24 mouse cellular contexts compared by ENCODE assay signal in the genomic region with DNA sequence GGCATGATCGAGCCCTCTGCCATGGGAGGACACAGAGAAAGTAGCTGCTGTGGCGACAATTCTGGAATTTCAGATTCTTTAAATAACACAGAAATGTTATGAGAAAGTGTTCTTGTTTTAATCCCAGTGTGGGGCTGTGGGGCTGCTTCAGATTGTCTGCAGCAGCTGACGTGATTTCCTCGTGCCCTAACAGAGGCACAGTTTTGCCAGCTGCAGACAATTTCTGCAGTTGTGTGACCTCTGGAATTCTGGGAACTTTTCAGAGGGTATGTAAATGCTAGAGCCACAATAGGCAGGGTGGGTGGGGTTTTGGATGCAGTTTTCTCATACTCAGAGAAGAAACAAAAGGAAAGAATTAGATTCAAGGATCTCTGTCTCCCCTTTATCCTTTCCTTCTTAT. TPM values are rescaled to one million over a fixed set of nuclear protein-coding genes. Genes with fewer than 3 reads are reported as not detected.
DNase-seq lines count a peak whose midpoint lies in the region; ATAC-seq and TF ChIP-seq lines count a peak whose summit lies in the region.
"Had no signal": no experiment of that assay in that cellular context is flagged by ENCODE, and none has a peak within 500 bp of the region (broad histone marks: within the 10 kb centered on the region; RNA-seq: fewer than 3 reads in every experiment).

No protein-coding gene starts in this region.

- intact Hi-C loops in gastrocnemius, adult 2 months (cut with DNase I), result loop anchor here (5.0 kb wide), 2 partner anchors 195 to 275 kb away; no protein-coding TSS in a partner anchor
- intact Hi-C loops in gastrocnemius, postnatal 14 days (cut with DNase I; ENCODE audit: low total_unique reads), result no loop called here

- H3K9ac ChIP-seq in embryonic facial prominence, embryonic 14.5 days (ENCODE audit: low read depth, low read length), result no peak overlapping the region
- H3K9ac ChIP-seq: forebrain, embryonic 12.5 days; forebrain, postnatal 0 days; heart, embryonic 13.5 days; hindbrain, embryonic 13.5 days had no signal

- H3K4me2 ChIP-seq in embryonic facial prominence, embryonic 14.5 days (ENCODE audit: low read depth, low read length), result no peak overlapping the region; the same call in 1 of the 2 replicates
- H3K4me2 ChIP-seq: forebrain, embryonic 12.5 days; heart, embryonic 13.5 days; hindbrain, embryonic 13.5 days had no signal

- no peak for ATAC-seq in embryonic facial prominence, embryonic 14.5 days (ENCODE audit: low read depth)
- ATAC-seq in CD4-positive, CD25-positive, alpha-beta regulatory T cell, adult 4 months, result no peak
- ATAC-seq: forebrain, postnatal 0 days; hindbrain, postnatal 0 days; Patski had no signal

- no peak overlapping the region for H3K4me3 ChIP-seq in gastrocnemius, adult 2 months
- no peak overlapping the region for H3K4me3 ChIP-seq in embryonic facial prominence, embryonic 10.5 days
- no peak overlapping the region for H3K4me3 ChIP-seq in embryonic facial prominence, embryonic 14.5 days (ENCODE audit: low read depth, low read length)
- H3K4me3 ChIP-seq: erythroblast, embryonic 14.5 days; forebrain, embryonic 12.5 days; heart, embryonic 13.5 days; hindbrain, embryonic 13.5 days had no signal

- 45% methylated on average over 4 of the region's 4 CpGs for whole genome bisulfite sequencing in embryonic facial prominence, embryonic 10.5 days
- WGBS in embryonic facial prominence, embryonic 14.5 days, result 29% methylated on average over 4 of the region's 4 CpGs

- no peak for DNase-seq in gastrocnemius, adult 2 months
- no peak for DNase-seq in gastrocnemius, postnatal 14 days
- peak; percentile 32 for DNase-seq in ES-CJ7 (ENCODE audit: low read depth, low spot score)
- no peak for DNase-seq in embryonic facial prominence, embryonic 10.5 days (ENCODE audit: low spot score)
- DNase-seq in embryonic facial prominence, embryonic 14.5 days (ENCODE audit: low spot score), result peak; percentile 84
- no peak for DNase-seq in adrenal gland, postnatal 36 days
- DNase-seq in heart, postnatal 4 days, result no peak
- DNase-seq: adrenal gland, adult 8-10 months; B cell, adult 2 months; cerebellum, adult 18-20 months; cerebellum, adult 9-11 months; cerebellum, postnatal 36 days; forebrain, postnatal 0 days; gastrocnemius, postnatal 36 days; heart, adult 11 months; heart, postnatal 36 days; kidney, adult 11 months had no signal

- peak overlapping the region; percentile 31; the same call in 1 of the 2 replicates for H3K27ac ChIP-seq in gastrocnemius, adult 2 months
- H3K27ac ChIP-seq in embryonic facial prominence, embryonic 10.5 days (replicated peaks), result peak overlapping the region; percentile 63; the same call in 1 of the 2 replicates
- H3K27ac ChIP-seq in embryonic facial prominence, embryonic 14.5 days (replicated peaks; ENCODE audit: low read depth, low read length), result no peak overlapping the region; the same call in 1 of the 2 replicates
- H3K27ac ChIP-seq: forebrain, embryonic 12.5 days; heart, embryonic 13.5 days; hindbrain, embryonic 13.5 days; hindbrain, postnatal 0 days had no signal

- H3K36me3 ChIP-seq in embryonic facial prominence, embryonic 10.5 days (replicated peaks), result no peaks in the 10 kb centered on the region
- H3K36me3 ChIP-seq in embryonic facial prominence, embryonic 14.5 days (ENCODE audit: control insufficient read depth, insufficient read depth, low read length), result no peaks in the 10 kb centered on the region
- H3K36me3 ChIP-seq: forebrain, embryonic 12.5 days; heart, embryonic 13.5 days; hindbrain, embryonic 13.5 days had no signal

- H3K9me3 ChIP-seq in embryonic facial prominence, embryonic 10.5 days, result no peaks in the 10 kb centered on the region
- no peaks in the 10 kb centered on the region for H3K9me3 ChIP-seq in embryonic facial prominence, embryonic 14.5 days (ENCODE audit: control insufficient read depth, low read length)
- H3K9me3 ChIP-seq: forebrain, embryonic 12.5 days; heart, embryonic 13.5 days; hindbrain, embryonic 13.5 days had no signal

- H3K4me1 ChIP-seq in embryonic facial prominence, embryonic 10.5 days, result peaks cover 71% of the 10 kb centered on the region
- peaks cover 33% of the 10 kb centered on the region for H3K4me1 ChIP-seq in embryonic facial prominence, embryonic 14.5 days (ENCODE audit: control insufficient read depth, insufficient read depth, low read length)

- no peak for TF ChIP-seq CTCF in gastrocnemius, adult 2 months (IDR thresholded peaks at IDR 0.05)

- H3K27me3 ChIP-seq in embryonic facial prominence, embryonic 10.5 days (replicated peaks; ENCODE audit: low read depth, poor library complexity, severe bottlenecking), result peaks cover 62% of the 10 kb centered on the region
- H3K27me3 ChIP-seq in embryonic facial prominence, embryonic 14.5 days (replicated peaks; ENCODE audit: control insufficient read depth, insufficient read depth, low read length), result no peaks in the 10 kb centered on the region
- H3K27me3 ChIP-seq: Patski had no signal

RNA-seq across cellular contexts. Expression of gene Hes1, which starts 57.4 kb away (rescaled TPM):
- total RNA-seq in gastrocnemius, adult 2 months (2021), result 10 to 100 TPM in 1 of 2 experiments, 1 to 10 TPM in 1; 9.5 to 11.1 TPM
- 10 to 100 TPM; 19.0 to 19.4 TPM for total RNA-seq in gastrocnemius, postnatal 14 days (2021)
- 43.3 and 47.2 TPM in 2 replicates for polyA plus RNA-seq in embryonic facial prominence, embryonic 10.5 days (2016; fragmentation: Nextera tagmentation; extraction: Ambion mirVana)
- polyA plus RNA-seq in embryonic facial prominence, embryonic 14.5 days (2014; fragmentation: Nextera tagmentation; extraction: Ambion mirVana), result 49.8 and 53.5 TPM in 2 replicates
- total RNA-seq in adrenal gland, postnatal 36 days (2021), result 10 to 100 TPM; 19.2 to 26.1 TPM
- 10 to 100 TPM; 44.5 to 54.4 TPM for total RNA-seq in heart, postnatal 4 days (2021)
- polyA plus RNA-seq in CD4-positive, CD25-positive, alpha-beta regulatory T cell, adult 4 months (2017; shearing (Covaris generic)), result under 1 TPM in 1 of 2 experiments, not detected in 1; 0.22 TPM

Comparison
In these comparisons a context has a peak if more than half of its experiments do, and no peak if none do; other contexts are left out.
1. DNase-seq: peak in ES-CJ7 (single experiment) and embryonic facial prominence, embryonic 14.5 days (single experiment); none in gastrocnemius, adult 2 months (single experiment), gastrocnemius, postnatal 14 days (single experiment), embryonic facial prominence, embryonic 10.5 days (single experiment), adrenal gland, postnatal 36 days (0 of 2) and heart, postnatal 4 days (single experiment).